Mouse (Mus musculus) liver, postnatal 0 days (tissue): ENCODE results near the gene Hacd4.

ENCODE experiments used
- CTCF ChIP-seq: sonication (generic); IDR thresholded peaks from 2 replicates; pipeline ENCODE4 v1.5.1; 2016; ENCODE audit warnings: antibody characterized with exemption, low read depth
- EP300 ChIP-seq: IDR thresholded peaks from 2 replicates; pipeline ENCODE4 v1.6.1; 2016; ENCODE audit warnings: antibody characterized with exemption, low read depth, mild to moderate bottlenecking

GRCm38 (mm10) chr4:88464574-88464973 lies 25.8 kb upstream of the Hacd4 start:
- no peak for TF ChIP-seq EP300
- no peak for TF ChIP-seq CTCF
